Mouse (Mus musculus) intestine, postnatal 0 days (tissue): ENCODE measurements around the gene Pitpnm1. TPM values are rescaled to one million over a fixed set of nuclear protein-coding genes. Genes with fewer than 3 reads are reported as not detected.
A peak's percentile ranks its signal among the peaks of the same experiment; 100 is the strongest.

Source experiments
- ATAC-seq: fragments of 200-750 bp; cut with Nextera tagmentation; 2 replicates; pipeline ENCODE4 v1.8.0; 2017; ENCODE audit warnings: mild to moderate bottlenecking, moderate TSS enrichment, moderate library complexity
- H3K27ac ChIP-seq: fragments of 300-500 bp; sonication (generic); 2 replicates; pipeline ENCODE4 v1.5.1; 2014; ENCODE audit warnings: mild to moderate bottlenecking, low read depth, low read length, moderate library complexity
- H3K27me3 ChIP-seq: fragments of 300-500 bp; sonication (generic); replicated peaks from 2 replicates; pipeline ENCODE4 v1.6.1; 2014; ENCODE audit warnings: low read length, mixed read lengths; ENCODE audit not compliant: control insufficient read depth, insufficient read depth
- H3K36me3 ChIP-seq: fragments of 300-500 bp; sonication (generic); 2 replicates; pipeline ENCODE4 v1.6.1; 2014; ENCODE audit warnings: mild to moderate bottlenecking, moderate library complexity; ENCODE audit not compliant: control insufficient read depth, insufficient read depth
- H3K4me1 ChIP-seq: fragments of 300-500 bp; sonication (generic); replicated peaks from 2 replicates; pipeline ENCODE4 v1.6.1; 2014; ENCODE audit warnings: antibody characterized with exemption, low read length, mixed read lengths; ENCODE audit not compliant: control insufficient read depth, insufficient read depth
- H3K4me2 ChIP-seq: fragments of 300-500 bp; sonication (generic); replicated peaks from 2 replicates; pipeline ENCODE4 v1.6.1; 2014; ENCODE audit warnings: low read depth, mild to moderate bottlenecking, moderate library complexity
- H3K4me3 ChIP-seq: fragments of 300-500 bp; sonication (generic); 2 replicates; pipeline ENCODE4 v1.5.1; 2014; ENCODE audit warnings: low read depth, low read length
- H3K9ac ChIP-seq: fragments of 300-500 bp; sonication (generic); 2 replicates; pipeline ENCODE4 v1.6.1; 2014; ENCODE audit warnings: mild to moderate bottlenecking, low read depth, low read length
- H3K9me3 ChIP-seq: fragments of 300-500 bp; sonication (generic); 2 replicates; pipeline ENCODE4 v1.6.1; 2016; ENCODE audit warnings: mixed run types; ENCODE audit not compliant: control insufficient read depth
- CTCF ChIP-seq: sonication (generic); IDR thresholded peaks from 2 replicates; pipeline ENCODE4 v1.5.1; 2016; ENCODE audit warnings: low read depth, mild to moderate bottlenecking, control low read depth, antibody characterized with exemption, moderate library complexity
- WGBS: fragments of 180-500 bp; shearing (Covaris S2); extraction: QIAGEN DNeasy Blood & Tissue Kit; methylation state at CpG from one replicate; pipeline ENCODE4 v1.1.7; 2014; 5-methylcytosine and 5-hydroxymethylcytosine counted together
- polyA plus RNA-seq: library from polyadenylated mRNA; unstranded; fragments of >200 nt; fragmentation: Nextera tagmentation; extraction: Ambion mirVana; gene quantifications from 2 replicates; pipeline ENCODE4 v1.2.1, GENCODE M21; 2015

Pitpnm1 gene
- polyA plus RNA-seq, 1 experiment from 2014 or later = 13.7 TPM

GRCm38 (mm10) chr19:4144550-4145498 is 45.0 kb downstream of the Pitpnm1 start:
- Histone ChIP-seq H3K4me1 (peaks cover 7% of the 10 kb centered on the region; the same call in 1 of the 2 replicates), H3K9me3 (no peaks in the 10 kb centered on the region), H3K4me2 (no peak overlapping the region), H3K36me3 (0 out of 2 replicates have a peak, but pooled peaks cover under 1% of the 10 kb centered on the region), H3K4me3 (no peak overlapping the region), H3K9ac (no peak overlapping the region), H3K27ac (no peak overlapping the region; the same call in 1 of the 2 replicates), H3K27me3 (no peaks in the 10 kb centered on the region)
- no peak for TF ChIP-seq CTCF
- 76% methylated on average over 16 of the region's 16 CpGs for WGBS
- ATAC-seq = no peak

GRCm38 (mm10) chr19:4145936-4146335 is 46.1 kb downstream of the Pitpnm1 start:
- H3K4me1 ChIP-seq = peaks cover 9% of the 10 kb centered on the region; the same call in 1 of the 2 replicates
- no peak for ATAC-seq
- TF ChIP-seq CTCF = no peak
- WGBS = 90% methylated on average over 5 of the region's 5 CpGs
- peaks cover 11% of the 10 kb centered on the region for H3K36me3 ChIP-seq
- no peaks in the 10 kb centered on the region for H3K27me3 ChIP-seq
- H3K4me2 ChIP-seq = no peak overlapping the region
- no peak overlapping the region for H3K9ac ChIP-seq
- H3K9me3 ChIP-seq = no peaks in the 10 kb centered on the region
- no peak overlapping the region for H3K4me3 ChIP-seq
- H3K27ac ChIP-seq = no peak overlapping the region

- 73% methylated on average over 12 of the region's 12 CpGs for WGBS
- H3K36me3 ChIP-seq = peaks cover 17% of the 10 kb centered on the region
- H3K9me3 ChIP-seq = no peaks in the 10 kb centered on the region
- no peak overlapping the region for H3K4me3 ChIP-seq
- no peaks in the 10 kb centered on the region for H3K27me3 ChIP-seq
- H3K4me1 ChIP-seq = peaks cover 9% of the 10 kb centered on the region; the same call in 1 of the 2 replicates
- no peak overlapping the region for H3K27ac ChIP-seq
- TF ChIP-seq CTCF = no peak
- no peak for ATAC-seq
- no peak overlapping the region for H3K9ac ChIP-seq
- H3K4me2 ChIP-seq = no peak overlapping the region
These were observed 46.7 kb downstream of the Pitpnm1 start for GRCm38 (mm10) chr19:4146366-4147021.

GRCm38 (mm10) chr19:4147022-4147405 is 47.2 kb downstream of the Pitpnm1 start:
- no peak for TF ChIP-seq CTCF
- no peak overlapping the region for H3K4me3 ChIP-seq
- ATAC-seq = no peak
- no peak overlapping the region for H3K9ac ChIP-seq
- H3K36me3 ChIP-seq = peaks cover 21% of the 10 kb centered on the region
- H3K27me3 ChIP-seq = no peaks in the 10 kb centered on the region
- 74% methylated on average over 3 of the region's 3 CpGs for WGBS
- no peaks in the 10 kb centered on the region for H3K9me3 ChIP-seq
- peaks cover 9% of the 10 kb centered on the region; the same call in 1 of the 2 replicates for H3K4me1 ChIP-seq
- H3K4me2 ChIP-seq = no peak overlapping the region
- H3K27ac ChIP-seq = no peak overlapping the region

- H3K4me2 ChIP-seq = peak overlapping the region; percentile 80
- no peaks in the 10 kb centered on the region for H3K27me3 ChIP-seq
- H3K4me3 ChIP-seq = peak overlapping the region; percentile 84
- H3K4me1 ChIP-seq = peaks cover 9% of the 10 kb centered on the region; the same call in 1 of the 2 replicates
- H3K27ac ChIP-seq = no peak overlapping the region
- H3K9ac ChIP-seq = 0 out of 2 replicates have a peak overlapping the region, but pooled peaks have one; percentile 95
- no peak for TF ChIP-seq CTCF
- peaks cover 30% of the 10 kb centered on the region for H3K36me3 ChIP-seq
- ATAC-seq = 0 out of 2 replicates have a peak, but pooled peaks have one; percentile 0
- H3K9me3 ChIP-seq = no peaks in the 10 kb centered on the region
- WGBS = 42% methylated on average over 9 of the region's 9 CpGs
These were observed 48.1 kb downstream of the Pitpnm1 start for GRCm38 (mm10) chr19:4147782-4148490.
